Mouse (Mus musculus) thymus, adult 2 months (tissue): Measurements from ENCODE around the gene Smg9.

Experiments used
- CTCF ChIP-seq: fragments of 200-500 bp; IDR thresholded peaks from 2 replicates; pipeline ENCODE4 v1.5.1; 2012; ENCODE audit warnings: mild to moderate bottlenecking, control low read depth, low read length, moderate library complexity, borderline replicate concordance; ENCODE audit not compliant: control insufficient read depth, poor library complexity, insufficient read depth; ENCODE audit errors: extremely low read depth
- POLR2A ChIP-seq: fragments of 200-500 bp; IDR thresholded peaks from 2 replicates; pipeline ENCODE4 v1.6.1; 2012; ENCODE audit warnings: mild to moderate bottlenecking, low read length, control low read depth, moderate library complexity; ENCODE audit not compliant: control insufficient read depth, poor library complexity, insufficient read depth; ENCODE audit errors: extremely low read depth

- no peak for TF ChIP-seq POLR2A
- TF ChIP-seq CTCF = no peak
Measured at GRCm38 (mm10) chr7:24389516-24390187, 9.8 kb upstream of the Smg9 start.
